Mouse (Mus musculus): Measurements from ENCODE around the gene Avpr1b.

The Avpr1b gene

GRCm38 (mm10) chr1:131598905-131599304, at the start of gene Avpr1b:
Gene Avpr1b, plus strand, starts transcription at chr1:131599239.
- no peak for DNase-seq (ENCODE audit: low read depth)

GRCm38 (mm10) chr1:131551956-131552355, 47.1 kb upstream of the Avpr1b start:
- no peak for DNase-seq (ENCODE audit: low read depth)

GRCm38 (mm10) chr1:131553428-131553827, 45.6 kb upstream of the Avpr1b start:
- DNase-seq (ENCODE audit: low read depth) = no peak

- DNase-seq (ENCODE audit: low read depth) = peak; percentile 94
Measured at GRCm38 (mm10) chr1:131555042-131555812, 43.8 kb upstream of the Avpr1b start.

GRCm38 (mm10) chr1:131560500-131560899, 38.5 kb upstream of the Avpr1b start:
- no peak for DNase-seq (ENCODE audit: low read depth)

DNA sequence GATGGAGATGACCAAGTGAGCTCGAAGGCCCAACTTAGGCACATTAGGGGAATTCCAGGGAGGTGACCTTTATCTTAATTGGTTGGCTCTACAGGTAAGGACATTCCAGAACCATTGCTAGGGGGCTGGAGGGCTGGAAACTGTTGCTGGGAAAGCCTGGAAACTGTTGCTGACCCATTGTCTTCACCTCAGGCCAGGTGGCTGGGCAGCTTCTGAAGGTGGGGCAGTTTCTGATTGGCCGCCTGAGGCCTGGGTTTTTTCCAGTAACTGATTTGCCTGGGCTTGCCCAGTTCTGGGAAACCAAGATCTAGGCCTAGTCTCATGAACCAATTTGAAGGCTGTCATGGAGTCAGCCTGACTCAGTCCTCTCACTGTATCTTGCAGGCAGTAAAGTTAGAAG, 37.0 kb upstream of the Avpr1b start:
- no peak for DNase-seq (ENCODE audit: low read depth)

DNA sequence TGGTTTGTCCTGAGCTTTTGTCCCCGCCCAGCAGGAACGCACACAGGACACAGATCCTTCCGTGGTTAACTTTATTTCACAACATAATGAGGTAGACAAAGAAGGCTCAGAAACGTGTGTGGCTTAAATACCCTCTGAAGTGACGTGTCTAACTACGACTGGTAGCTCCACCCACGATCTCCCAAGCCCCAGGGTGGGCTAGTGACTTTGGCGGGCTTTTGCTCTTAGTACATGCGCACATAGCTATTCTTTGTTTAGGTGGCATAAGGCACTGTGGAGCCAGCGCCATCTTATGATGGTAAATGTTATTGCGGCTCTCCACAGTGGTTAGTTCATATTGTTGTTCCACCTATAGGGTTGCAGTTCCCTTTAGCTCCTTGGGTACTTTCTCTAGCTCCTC, 33.0 kb upstream of the Avpr1b start:
- DNase-seq (ENCODE audit: low read depth) = peak; percentile 95

- DNase-seq (ENCODE audit: low read depth) = no peak
Measured at GRCm38 (mm10) chr1:131569721-131570120, 29.3 kb upstream of the Avpr1b start.

DNA sequence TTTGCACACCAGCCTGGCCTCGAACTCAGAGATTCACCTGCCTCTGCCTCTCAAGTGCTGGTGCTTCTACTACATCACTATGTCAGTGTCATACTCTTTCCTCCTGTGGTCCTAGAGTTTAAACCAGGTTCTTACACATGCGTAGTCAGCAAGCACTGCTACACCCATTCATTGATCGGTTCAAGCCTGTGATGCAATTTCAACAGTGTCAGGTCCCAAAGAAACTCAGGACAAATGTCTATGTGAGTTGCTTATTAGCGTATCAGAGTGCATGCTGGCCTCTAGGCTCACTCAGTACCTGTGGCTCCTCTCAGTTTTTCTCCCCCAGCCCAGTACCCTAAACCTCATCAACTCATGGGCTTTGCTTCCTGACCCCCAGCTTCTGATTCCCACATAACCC, 28.6 kb upstream of the Avpr1b start:
- no peak for DNase-seq (ENCODE audit: low read depth)

- peak; percentile 55 for DNase-seq (ENCODE audit: low read depth)
Measured at GRCm38 (mm10) chr1:131573721-131574120, 25.3 kb upstream of the Avpr1b start.

- no peak for DNase-seq (ENCODE audit: low read depth)
Measured at GRCm38 (mm10) chr1:131578943-131579680, 19.9 kb upstream of the Avpr1b start.

- no peak for DNase-seq (ENCODE audit: low read depth)
Measured at GRCm38 (mm10) chr1:131580389-131580788, 18.6 kb upstream of the Avpr1b start.

GRCm38 (mm10) chr1:131583598-131583997, 15.4 kb upstream of the Avpr1b start:
- DNase-seq (ENCODE audit: low read depth) = no peak

- no peak for DNase-seq (ENCODE audit: low read depth)
Measured at GRCm38 (mm10) chr1:131586836-131587235, 12.2 kb upstream of the Avpr1b start.

DNA sequence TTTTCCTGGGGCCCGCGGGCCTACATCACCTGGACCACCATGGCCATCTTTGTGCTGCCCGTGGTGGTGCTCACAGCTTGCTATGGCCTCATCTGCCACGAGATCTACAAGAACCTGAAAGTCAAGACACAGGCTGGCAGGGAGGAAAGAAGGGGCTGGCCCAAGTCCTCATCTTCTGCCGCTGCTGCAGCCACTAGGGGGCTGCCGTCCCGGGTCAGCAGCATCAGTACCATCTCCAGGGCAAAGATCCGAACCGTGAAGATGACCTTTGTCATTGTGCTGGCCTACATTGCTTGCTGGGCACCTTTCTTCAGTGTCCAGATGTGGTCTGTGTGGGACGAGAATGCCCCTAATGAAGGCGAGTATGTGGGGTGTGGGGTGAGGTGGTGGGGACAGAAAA, 1.3 kb downstream of the Avpr1b start:
- no peak for DNase-seq (ENCODE audit: low read depth)

DNA sequence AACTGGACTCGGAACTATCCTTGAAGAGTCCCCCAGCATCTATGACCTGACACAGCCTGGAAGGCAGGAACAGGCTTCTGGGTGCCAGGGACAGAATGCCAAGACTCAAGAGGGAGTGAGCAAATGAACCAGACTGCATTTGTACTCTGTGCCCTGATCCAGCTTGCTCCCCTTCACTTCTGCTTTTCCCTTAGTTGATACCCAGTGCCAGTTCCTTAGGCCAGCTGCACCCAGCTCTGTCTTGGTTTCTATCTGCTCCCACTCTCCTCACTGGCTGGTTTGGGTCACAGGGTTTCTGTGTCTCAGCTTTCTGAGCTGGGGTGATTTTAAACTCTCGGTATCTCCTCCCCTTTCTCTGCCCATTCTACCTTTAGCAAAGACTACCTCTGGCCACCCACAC, 7.7 kb downstream of the Avpr1b start:
- DNase-seq (ENCODE audit: low read depth) = no peak

DNA sequence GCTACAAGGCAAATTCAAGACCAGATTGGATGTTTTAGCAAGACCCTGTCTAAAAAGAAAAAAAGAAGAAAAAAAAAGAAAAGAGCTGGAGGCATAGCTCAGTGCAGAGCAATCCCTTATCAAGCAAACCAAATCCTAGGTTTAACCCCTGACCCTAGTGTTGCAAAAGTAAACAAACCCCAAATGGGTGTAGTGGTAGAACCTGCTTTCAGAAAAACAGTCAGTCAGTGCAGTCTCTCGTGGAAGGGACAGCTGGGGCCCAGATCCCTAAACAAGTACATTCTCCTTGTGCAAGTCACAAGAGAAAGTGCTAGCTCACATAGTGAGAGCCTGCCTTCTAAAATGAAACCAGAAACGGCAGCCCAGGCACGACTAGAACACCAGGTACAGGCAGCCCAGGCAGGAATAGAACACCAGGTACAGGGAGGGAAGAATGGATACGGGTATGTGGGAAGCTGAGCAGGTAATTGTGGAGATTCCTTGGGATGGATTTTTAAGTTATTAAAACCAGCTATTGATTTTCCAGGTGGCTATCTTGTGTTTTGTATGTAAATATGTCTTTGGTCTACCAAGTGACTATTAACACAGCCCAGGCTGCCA, 13.6 kb downstream of the Avpr1b start:
- peak; percentile 24 for DNase-seq (ENCODE audit: low read depth)

GRCm38 (mm10) chr1:131613361-131614133, 14.5 kb downstream of the Avpr1b start:
- DNase-seq (ENCODE audit: low read depth) = peak; percentile 90

GRCm38 (mm10) chr1:131614641-131615040, 15.6 kb downstream of the Avpr1b start:
- no peak for DNase-seq (ENCODE audit: low read depth)

- DNase-seq (ENCODE audit: low read depth) = no peak
Measured at GRCm38 (mm10) chr1:131616131-131616530, 17.1 kb downstream of the Avpr1b start.

DNA sequence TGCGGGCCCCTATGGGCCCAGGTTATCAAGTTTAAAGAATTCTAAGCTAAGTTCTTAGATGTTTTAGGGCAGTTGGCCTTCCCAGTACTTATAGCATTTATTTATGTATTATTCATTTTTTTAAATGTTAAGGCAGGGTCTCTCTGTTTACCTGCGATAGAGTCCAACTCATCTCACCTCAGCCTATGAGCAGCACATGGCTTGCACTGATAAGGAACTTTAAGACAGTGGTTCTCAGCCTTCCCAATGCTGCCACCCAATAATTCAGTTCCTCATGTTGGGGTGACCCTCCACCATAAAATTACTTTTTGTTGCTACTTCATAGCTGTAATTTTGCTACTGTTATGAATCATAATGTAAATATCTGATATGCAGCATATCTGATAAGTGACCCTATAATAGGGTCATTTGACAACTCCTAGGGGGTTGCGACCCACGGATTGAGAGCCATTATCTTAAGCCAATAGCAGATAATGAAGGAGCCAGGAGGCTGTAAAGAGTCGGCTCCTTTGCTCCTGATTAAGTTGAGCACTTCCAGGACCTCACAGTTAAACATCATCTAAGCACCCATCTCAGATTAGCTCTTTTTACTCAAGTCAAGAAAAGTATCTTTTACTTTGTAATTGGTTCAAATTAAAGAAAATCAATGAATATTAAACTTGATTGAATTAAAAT, 17.6 kb downstream of the Avpr1b start:
- DNase-seq (ENCODE audit: low read depth) = no peak

- DNase-seq (ENCODE audit: low read depth) = peak; percentile 31
Measured at GRCm38 (mm10) chr1:131618576-131618975, 19.5 kb downstream of the Avpr1b start.
